Mouse (Mus musculus) embryo, embryonic 10 days (tissue): ENCODE measurements around the gene Plod2.

Experiments used
- DNase-seq: peaks from one replicate; pipeline ENCODE4 v3.0.0-alpha.2; 2015; ENCODE audit warnings: low spot score

The Plod2 gene

DNA sequence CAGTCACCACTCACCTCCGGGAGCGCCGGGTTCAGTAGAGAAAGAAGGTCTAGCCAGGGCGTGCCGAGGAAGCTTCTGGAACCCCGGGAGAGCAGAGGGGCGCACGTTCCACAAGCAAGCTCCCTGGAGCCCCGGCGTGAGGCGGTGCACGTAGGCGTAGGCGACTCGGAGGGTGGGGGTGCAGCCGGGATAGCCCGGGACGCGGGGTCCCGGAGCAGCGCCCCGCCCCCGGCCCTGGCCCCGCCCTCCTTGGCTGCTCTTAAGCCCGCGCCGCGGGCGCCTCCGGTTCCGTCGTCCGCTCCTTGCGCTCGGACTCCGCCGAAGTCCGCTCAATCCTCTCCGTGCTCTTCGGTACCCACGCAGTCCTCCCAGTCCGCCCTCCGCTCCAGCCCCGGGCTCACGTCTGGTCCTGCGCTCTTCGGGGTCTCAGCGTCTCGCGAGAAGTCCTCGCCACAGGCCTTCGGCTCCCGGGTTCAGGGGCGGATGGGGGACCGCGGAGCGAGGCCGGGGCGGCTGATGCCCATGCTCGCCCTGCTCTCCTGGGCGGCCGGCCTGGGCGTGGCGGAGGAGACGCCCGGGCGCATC lies at the start of gene Plod2:
Gene Plod2, plus strand, starts transcription at position 247 of the 585 bp plus-strand sequence.
- DNase-seq = peak; percentile 82

DNA sequence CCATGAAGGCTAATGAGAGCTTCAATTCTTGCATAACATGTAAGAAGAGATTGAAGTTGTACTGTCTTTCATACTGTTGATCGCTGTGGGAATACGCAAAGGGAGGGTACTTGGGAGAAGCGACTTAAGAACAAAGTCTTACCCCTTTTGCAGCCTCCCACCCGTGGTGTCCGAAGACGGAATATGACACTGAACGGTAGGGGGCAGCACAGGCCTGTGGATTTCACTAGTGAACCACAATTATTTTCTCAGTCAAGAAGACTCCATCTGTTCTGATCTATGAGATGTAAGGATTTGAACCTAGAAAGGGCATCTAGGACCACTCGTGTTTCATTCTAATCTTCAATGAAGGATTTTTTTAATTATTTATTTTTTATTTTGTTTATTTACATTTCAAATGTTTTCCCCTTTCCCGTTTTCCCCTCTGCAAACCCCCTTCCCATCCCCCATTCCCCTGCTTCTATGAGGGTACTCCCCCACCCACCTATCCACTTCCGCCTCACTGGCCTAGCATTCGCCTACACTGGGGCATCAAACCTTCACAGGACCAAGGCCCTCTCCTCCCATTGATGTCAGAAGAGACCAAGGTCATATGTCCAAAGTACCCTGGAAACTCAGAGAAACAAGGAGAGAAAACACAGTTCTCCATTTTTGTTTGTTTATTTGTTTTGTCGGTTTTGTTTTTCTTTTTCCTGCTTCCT lies 42.2 kb upstream of the Plod2 start:
- peak; percentile 85 for DNase-seq

DNA sequence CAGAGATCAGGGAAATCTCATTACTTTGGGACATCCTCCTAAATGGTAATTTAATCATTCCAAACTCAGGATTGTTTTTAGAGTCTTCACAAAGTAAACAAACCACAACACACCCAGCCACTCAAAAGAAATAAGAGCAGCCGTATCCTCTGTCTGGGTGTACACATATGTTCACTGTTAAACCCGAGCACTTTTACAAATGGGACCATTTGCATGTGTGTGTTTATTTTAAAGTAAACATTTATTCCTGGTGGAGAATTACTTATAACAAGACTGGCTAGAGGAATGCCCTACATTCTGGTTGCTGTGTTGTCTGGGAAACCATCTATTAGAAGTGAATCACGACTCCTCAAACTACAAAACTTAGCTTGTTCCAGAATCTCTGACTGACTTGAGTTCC lies 37.8 kb upstream of the Plod2 start:
- no peak for DNase-seq

DNA sequence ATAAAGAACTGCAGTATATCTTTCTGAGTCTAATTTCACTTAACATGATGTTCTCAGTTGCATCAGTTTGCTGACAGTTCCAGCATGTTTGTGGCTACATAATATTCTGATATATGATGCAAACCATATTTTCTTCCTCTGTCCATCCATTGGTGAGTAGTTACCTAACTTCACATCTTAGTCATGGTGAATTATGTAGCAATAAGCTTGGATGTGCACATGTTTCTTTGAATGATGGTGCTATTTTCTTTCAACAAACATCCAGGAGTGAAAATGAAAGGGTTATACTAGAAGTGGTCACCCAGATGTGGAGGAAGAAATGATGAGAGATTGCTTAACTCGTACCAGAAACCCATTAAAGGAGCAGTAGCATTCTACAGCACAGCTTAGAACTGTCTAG lies 37.1 kb upstream of the Plod2 start:
- no peak for DNase-seq

DNA sequence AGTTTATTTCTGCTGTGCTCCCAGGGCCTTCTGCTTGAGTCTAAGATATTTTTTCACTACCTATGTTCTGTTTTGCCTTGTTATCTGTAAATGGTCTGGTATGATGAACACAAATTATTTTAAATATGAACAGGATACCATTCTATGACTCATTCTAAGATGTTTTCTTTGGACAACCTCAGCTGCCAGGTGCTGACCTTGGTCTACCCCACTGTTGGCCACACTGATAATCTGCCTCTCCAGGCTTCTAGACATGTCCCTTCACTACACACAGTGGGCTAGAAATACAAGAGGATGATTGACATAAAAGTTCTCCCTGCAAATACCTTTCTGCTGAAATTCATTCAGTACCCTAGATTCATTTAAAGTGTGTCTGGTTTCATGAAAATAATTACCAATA lies 30.3 kb upstream of the Plod2 start:
- no peak for DNase-seq

DNA sequence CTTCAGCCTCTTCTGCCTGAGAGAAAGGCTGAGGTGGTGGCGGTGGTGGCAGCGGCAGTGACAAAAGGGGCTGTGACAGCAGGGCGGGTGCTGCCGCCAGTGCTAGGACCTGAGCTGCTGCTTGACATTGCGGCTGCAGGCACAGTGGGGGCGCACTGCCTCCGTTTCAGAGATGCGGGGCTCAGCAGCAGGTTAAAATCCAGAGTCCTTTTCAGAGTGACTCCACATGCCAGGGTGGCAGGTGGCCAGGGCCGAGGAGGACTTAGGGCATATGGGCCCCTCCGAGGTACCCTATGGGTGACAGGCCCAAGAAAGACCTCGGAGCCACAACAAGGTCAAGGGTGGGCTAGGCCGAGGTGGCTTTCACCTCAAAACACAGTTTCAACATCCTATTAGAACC lies 25.0 kb upstream of the Plod2 start:
- DNase-seq = no peak

DNA sequence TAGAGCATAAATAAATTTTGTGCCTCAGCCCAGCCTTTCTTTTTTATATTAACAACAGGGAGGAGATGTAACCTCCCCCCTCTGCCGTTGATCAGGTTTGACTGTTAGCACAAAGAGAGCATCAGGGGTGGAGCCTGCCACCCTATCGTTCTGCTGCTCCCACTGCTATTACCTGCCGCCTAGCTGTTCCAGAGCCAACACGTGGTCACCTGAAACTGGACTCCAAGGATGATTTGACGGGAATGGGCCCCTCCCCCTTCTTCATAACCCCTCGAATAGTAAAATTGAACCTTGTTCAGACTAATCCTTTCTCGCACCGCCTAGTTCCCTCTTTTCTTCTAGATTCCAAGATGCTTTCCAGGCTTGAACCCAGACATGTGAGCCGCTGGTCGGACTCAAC lies 21.3 kb upstream of the Plod2 start:
- DNase-seq = no peak

DNA sequence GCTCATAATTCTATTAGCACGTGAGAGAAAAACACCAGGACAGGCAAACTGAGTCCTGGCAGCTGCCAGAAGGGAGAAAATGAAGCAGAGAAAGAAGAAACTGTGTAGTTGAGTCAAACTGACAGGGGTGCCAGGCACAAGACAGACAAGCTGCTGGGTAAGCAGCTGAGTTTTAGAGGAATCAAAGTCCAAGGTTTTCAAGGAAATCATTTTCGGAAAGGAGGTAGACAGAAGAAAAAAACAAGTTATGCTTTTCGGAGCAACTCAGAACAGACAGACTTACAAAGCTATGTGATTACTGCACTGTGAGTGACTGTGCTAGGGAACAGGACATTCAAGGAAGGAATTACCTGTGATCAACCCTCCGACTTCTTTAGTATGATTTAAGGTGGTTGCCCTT lies 17.5 kb upstream of the Plod2 start:
- no peak for DNase-seq

DNA sequence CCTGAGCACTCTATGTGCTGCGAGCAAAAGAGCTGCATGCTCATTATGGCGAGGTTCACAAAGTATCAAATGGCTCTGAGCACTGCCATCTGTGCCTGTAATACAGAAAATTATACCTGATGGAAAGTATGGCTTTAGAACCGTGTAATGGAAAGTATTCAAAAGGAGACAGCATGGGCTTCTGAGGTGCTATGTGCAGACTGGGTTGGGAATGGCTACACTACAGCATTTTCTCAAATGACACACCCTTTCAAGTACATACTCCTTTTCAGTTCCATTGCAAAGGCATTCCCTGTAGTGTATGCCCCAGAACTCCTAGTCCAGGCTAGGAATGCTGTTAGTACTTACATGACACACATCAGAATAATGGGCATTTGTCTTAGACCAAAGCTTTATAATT lies 12.0 kb upstream of the Plod2 start:
- no peak for DNase-seq

DNA sequence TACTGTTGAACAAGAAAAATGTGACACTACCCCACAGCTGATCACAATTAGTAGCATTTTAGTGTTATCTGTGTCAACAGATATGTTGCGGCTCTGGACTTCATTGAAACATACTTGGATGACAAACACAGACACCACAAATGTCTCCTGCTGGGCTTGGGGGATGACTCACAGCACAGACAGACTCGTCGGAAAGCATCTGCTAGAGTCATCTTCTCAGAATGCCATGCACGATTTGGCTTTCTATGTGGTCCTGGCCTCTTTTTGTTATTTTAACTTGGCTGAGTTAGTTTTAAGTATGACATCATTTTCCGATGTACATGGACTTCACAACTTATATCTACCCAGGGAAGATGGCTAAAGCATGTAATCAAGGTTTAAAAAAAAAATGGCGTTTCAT lies 4.3 kb upstream of the Plod2 start:
- DNase-seq = no peak

DNA sequence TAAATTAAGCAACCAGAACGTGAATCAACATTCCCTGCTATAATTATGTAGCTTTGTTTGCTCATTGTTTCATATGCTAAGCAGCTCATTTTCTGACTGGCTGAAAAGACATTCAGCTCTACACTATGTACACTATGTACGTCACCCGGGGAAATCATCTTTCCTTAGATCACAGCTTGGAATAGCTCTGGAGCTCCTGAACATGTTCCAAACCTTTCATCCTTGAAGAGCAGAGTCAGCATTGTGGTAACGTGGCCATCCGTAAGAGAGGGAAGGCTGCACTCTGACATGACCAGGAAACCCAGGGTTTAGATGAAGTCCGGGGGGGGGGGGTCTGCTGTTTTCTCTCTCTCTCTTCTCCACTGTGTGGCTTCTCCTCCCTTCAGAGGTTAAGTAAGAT lies 3.8 kb upstream of the Plod2 start:
- DNase-seq = no peak

DNA sequence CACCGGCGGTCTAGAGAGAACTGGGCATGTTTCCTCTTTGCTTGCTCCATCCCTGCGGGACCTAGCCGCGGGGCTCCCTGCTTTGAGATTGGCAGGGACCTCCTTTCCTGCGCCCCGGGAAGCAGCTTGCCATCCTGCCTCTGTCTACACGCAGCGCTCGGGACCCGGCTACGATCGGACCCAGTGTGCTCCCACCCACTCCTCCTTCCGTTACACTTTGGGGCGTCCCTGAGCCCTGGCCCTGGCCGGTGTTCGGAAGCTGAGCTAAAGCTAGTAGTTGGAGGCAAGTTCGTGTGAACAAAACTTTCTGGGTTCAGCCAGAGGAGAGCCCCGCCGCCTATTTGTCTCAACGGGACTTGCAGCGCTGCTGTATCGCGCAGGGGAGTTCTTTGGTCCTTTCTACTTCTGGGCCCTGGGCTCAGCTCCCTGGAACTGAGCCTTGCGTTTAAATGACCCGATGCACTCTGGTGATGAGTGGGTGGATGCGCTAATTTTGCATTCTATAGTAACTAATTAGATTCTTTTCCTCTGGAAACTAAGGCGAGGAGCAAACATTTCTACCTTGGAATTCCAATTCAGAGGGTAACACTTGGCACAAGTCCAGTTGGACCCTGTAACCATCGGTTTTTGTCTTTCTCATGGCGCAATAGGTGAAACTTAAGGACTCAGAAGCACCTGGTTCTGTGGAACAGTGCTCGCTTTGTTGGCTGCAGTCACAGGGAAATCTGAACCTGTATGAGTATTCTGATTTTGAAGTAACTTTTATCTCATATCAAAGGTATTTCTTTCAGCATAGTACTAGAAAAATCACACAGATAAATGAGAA lies 781 bp downstream of the Plod2 start:
- DNase-seq = peak; percentile 60

DNA sequence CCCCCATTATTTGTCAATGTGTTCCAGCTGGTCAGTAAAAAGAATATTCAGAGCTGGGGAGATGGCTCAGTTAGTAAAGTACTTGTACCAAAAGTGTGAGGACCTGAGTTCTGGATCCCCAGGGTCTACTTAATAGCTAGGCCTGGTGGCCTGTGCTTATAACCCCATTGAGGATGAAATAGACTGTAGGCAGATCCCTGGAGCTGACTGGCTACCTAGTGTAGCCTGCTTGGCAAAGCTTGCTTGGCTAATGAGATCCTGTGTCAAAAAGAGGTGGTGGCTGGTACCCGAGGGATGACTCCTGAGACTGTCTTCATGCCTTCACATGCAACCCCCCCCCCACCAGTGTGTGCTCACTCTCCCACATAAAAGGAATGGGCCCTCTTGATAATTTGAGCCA lies 2.1 kb downstream of the Plod2 start:
- no peak for DNase-seq

DNA sequence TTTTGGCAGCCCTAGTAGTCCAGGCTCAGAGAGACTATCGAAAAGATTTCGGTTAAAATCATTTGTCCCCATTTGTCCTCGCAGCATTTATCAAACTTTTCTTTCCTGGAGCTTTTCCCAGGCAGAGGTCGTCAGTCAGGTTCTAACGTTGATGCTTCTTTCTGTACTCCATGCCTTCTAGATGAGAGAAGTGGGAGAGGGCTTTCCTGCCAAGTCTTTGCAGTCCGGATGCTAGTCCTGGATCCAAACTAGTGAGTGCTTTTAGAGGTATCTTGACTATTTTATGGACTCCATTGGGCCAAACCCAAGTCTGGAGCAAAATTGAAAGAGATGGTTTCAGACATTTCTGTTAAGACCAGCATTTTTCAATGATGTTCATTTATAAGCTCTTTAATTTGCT lies 3.0 kb downstream of the Plod2 start:
- DNase-seq = no peak

DNA sequence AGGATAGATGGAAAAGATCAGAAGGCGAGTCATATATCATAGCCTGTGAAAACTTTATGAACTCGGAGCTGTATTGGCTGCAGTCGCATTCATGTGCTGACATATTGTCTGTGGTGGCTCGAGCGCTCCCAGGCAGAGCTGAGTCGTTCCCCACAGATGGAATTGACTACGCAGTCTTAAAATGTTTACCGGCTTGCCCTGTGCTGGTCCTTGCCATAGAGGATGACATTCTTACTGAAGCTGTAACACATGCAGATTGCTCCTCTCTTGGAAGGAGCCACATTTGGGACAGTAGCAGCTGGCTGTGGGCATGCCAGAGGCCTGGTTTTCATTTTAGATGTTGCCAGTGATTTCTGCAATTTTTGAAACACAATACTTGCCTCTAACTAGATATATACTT lies 4.4 kb downstream of the Plod2 start:
- DNase-seq = no peak

DNA sequence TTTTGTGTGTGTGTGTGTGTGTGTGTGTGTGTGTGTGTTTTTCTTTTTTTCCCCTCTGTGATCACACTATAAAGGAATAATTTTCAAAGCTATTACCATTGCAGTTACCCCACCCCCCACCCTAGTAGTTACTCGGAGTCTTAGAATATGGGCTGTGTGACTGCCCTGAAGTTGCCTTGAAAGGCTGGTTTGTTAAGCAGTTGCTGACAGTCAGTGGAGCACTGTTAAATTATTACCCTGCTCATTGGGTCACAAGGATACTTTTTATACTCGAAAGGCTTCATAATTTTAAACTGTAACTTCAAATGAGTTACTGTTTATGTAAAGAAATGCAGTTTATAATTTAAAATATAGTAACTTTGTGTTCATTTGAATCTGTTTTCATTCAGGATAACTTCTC lies 5.1 kb downstream of the Plod2 start:
- no peak for DNase-seq

DNA sequence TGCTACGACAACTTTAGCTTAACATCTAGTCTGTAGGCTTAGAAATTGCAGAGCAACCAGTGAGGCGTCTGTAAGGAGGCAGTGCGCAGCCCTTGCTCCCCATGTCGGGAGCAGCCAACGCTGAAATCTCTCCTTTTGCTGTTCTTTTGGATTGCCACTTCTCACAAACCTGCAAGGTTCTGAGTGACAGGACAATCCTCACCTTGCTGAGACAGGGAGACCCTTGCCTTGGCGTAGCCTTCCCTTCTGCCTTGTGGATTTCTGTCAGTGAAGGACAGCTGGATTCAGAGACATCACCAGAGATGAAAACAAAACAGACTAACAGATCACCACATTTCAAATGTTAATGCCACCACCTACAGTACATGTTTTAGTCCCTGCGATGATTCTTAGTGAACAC lies 5.8 kb downstream of the Plod2 start:
- DNase-seq = no peak

DNA sequence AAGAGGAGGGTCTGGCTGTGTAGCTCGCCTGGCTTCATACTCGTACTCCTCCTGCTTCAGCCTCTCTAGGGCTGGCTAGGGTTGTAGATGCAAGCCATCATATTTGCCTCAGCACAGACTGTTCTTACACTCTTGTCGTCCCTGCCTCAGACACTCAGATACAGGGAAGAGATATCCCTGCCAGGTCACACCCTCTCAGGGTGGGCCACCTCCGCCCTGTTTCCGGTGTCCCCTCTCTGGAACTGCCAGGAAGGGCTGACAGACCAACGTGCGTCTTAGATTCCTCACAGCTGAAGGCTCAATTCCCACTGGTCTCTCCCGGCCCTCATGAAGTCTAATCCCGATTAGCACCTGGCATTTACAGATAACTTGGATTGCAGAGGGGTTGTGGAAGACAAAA lies 6.6 kb downstream of the Plod2 start:
- DNase-seq = no peak

DNA sequence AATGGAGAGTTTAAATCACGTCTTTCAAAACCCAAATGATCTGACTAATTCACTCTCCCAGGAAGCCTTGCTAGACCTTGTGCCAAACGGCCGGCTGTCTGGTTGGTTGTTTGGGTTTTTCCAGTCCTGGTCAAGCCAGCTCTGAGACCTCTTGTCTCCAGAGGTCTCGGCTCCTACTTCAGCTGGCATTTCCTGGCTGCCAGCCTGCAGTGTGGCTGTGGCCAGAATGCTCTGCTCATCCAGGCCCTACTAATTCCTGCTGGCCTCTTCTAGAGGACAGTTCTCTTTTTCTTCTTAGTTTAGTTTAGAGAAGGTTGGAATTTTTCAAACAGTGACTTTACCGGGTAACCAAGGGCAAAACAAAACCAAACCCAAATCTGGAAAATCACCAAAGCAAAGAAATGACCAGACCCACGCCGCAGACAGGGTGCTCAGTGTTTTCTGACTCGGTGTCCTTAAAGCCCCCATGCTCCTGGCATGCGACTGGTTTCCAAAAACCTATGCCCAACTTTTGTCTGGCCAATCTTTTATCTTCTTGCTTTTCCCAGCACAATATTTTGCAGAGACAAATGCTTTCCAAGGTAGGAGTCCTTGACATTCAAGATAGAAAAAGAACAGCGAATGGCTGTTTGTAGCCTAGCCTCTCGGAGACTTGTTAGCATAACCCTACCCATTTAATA lies 7.9 kb downstream of the Plod2 start:
- DNase-seq = no peak

DNA sequence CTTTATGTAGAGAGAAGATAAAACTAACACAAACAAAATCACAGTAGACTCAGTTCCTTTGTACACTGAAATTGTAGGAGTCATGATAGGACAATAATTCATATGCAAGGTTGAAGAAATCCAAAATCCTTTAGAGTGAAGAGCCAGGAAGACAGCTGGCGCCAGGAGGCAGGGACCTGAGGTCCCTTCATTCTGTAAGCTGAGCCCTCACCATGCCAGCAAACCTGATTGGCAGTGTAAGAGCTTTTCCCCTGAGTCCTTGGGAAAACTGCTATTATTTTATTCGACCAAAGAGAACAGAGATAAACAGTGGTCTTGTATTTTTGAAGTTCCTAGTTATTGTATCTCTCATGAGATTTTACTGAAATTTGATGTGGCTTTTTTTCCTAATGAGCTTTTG lies 9.0 kb downstream of the Plod2 start:
- no peak for DNase-seq

DNA sequence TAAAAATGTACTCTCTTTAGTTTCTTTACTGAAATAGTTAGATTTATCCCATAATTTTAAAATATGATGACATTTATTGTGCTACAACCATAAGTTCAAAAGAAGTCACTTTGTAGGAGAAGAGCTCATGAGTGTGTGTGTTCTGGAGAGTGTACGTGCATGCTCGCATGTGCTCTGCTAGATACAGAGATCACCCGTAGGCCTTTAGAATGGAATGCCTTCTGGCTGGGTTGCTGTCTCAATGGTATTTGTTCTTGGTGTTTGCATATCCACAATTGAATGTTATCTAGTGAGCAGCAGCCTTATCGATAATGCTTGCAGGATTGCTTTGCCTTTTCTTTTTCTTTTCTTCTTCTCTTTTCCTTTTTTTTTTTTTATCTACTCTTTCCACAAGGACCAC lies 9.6 kb downstream of the Plod2 start:
- no peak for DNase-seq

DNA sequence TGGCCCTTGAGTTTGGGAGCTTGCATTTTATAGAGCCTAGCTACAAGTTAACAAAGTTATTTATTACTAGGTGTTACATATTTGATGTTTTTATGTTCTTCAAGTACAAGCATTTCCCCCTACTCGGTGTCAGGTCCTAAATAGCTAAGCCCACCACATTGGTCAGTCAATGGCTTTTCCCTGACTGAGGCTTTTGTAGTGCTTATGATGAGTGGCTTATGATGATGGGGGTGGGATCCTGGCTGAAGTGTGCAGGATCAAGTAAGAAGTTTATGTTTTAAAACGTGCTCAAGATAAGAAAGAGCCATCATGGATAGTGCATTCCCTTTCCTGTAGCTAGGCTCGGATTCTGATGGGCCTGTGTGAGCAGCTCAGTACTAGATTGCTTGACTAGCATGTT lies 10.7 kb downstream of the Plod2 start:
- DNase-seq = no peak
